Mouse (Mus musculus) mouse trophoblast stem cell (cell line): ENCODE results near the gene Acsf2.

Experiments used
- in situ Hi-C, 2 experiments: fragments of 300-500 bp; cut with MseI, MboI; formaldehyde crosslinking; loops; 2 replicates in 1 of 2; 3 replicates in 1 of 2; pipeline ENCODE4 v1.15.1; 2025

Acsf2 gene

DNA sequence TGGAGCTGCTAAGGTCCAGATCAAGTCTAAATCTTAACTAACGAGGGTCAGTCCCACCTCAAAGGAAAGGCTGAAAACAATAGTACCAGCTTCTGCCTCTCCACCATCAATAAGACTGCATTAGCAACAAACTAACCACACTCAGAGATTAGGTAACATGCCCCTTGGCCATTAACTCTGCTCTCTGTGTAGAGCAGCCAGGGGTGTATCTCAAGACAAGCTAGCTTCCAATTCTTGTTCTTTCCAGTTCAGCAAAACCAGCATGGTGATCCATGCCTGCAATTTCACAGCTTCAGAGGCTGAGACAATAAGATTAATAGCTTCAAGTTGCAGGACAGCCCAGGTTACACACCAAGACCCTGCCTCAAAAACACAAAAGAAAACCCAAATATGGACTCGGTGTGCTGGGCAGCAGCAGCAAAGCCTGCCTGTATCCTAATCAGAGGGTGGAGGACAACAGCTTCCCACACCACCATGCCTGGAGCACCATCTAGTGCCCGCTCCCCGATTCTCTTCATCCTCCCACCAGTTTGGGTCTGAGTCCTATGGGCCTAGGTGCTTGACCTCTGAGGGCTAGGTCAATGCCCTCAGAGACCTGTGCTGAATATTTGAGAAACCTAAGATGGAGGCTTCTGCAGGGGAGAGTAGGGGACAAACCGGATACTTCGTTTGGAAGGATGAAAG, 3.1 kb downstream of the Acsf2 start:
- in situ Hi-C loops = no loop called here

DNA sequence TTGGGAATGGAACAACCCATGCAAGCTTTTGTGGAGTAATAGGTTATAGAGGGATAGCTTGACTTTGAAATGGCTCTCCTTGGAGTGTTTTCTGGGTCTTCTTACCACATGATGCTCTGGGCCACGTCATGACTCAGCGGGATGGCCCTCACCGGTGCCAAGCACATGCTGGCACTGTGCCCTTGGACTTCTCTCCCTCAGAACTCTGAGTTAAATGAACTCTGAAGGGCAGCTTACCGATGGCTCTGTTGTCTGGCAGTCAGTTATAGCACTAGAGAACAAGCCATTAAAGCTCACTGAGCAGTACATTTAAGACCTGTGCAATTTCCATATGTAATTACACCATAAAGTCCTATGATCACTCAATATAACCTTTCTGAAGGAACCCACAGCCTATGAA, 4.4 kb downstream of the Acsf2 start:
- in situ Hi-C loops = no loop called here

DNA sequence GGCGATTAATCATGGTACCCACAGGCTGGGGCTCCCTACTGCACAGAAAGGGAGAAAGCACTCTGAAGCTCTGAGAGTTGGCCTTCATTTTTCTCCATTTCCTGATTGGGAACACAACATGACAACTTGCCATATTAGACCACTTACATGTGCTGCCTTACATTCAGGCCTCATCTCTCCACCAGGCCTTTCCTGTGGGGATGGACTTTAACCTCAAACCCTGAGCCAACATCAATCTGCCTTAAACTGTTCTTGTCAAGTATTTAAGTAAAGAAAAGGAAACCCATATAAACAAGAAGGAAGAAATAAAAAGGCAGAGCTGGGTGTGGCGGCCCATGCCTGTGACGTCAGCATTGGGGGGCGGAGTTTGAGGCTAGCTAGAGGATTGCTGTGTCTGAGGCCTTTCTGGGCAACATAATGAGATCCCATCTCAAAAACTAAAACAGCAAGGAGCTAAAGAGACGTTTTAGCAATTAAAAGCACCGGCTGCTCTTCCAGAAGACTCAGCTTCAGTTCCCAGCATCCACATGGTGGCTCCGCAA, 5.3 kb downstream of the Acsf2 start:
- in situ Hi-C loops = no loop called here

DNA sequence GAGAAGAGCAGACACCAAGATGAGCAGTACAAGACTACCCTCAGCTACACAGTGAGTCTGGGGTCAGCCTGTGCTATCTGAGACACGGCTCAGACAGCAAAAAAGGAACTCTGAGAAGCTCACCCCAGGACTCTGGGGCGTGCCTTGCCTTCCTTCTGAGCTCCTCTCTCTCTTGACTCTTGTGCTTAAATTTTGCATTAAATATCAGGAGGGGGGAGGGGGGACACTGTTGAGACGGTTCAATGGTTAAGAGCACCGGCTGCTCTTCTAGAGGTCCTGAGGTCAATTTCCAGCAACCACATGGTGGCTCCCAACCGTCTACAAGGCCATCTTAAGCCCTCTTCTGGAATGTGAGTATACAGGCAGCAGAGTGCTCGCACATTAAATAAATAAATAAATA, 14.2 kb downstream of the Acsf2 start:
- in situ Hi-C loops = no loop called here

DNA sequence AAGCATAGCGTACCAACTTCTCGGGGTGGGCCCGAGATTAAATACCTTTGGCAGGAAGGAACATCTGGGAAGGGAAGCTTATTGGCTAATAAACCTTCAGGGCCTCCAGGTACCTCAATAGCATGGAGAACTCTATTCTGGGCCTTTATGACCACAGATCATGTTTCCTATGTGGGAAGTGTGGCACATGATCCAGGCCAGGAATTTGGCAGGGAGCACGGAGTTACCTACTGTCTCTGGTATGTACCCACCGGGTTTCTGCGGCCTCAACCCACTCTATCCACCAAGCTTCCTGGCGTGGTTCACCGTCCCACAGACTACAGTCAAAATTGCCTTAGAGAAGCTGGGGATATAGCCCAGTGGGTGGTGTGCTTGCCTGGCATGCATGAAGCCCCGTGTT, 16.6 kb downstream of the Acsf2 start:
- in situ Hi-C loops = no loop called here

DNA sequence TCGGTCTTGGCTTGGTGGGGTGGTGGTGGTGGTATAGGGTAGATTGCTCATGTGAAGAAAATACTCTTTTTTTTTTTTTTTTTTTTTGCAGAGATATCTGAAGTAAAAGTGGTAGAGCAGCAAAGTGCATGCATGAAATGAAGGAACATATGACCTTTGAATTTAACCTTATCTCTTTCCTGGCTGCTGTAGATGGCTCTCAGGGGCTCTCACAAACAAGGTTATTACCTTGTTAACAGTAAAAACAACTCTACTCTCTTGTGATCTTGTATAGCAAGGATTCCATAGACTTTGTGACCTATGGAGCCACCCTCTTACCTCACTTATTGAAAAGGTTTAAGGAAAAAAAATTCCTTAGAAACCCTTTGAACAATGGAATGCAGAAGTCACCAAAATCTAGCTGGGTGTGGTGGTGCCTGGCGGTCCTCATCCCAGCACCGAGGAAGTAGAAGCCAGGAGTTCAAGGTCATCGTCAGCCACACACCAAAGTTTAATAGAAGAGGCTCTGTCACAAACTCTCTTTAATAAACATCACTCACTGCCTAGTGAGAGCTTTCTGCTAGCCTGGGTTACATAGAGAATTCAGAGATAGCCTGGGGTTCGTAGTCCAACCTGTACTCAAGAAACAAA, 21.4 kb downstream of the Acsf2 start:
- in situ Hi-C loops = no loop called here

DNA sequence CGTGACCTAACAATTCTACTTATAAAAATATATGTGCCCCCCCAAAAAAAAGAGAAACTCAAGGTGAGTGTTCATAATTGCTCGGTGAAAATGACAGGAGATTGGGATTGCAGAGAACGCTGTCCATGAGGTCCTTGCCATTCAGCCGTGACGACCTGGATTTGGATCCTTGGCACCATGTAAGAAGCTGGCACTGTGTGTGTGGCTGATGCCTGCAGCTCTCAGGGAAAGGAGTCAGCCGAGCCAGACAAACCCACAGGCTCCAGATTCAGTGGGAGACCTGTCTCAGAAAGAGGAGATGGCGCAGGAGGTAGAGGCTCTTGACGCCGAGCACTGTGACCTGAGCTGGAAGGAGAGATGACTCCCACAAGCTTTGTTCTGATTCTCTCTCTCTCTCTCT, 25.3 kb downstream of the Acsf2 start:
- in situ Hi-C loops = no loop called here

DNA sequence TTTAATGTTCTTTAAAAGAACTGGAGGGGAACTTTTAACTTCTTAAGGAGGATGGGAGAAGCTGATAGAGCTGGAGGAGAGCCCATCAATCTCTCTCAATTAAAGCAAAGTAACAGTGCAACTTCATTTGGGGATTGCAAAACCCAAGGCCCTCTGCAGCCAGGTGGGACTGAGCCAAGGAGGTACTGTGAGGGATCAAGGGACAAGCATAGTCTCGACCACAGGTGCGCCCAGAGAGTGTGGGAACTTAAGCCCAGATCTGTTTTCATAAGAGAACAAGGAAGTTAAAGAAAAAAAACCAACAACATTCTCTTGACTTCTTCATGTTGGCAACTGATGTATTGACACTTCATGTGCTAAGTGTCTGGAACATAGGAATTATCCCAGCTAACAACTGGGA, 26.6 kb downstream of the Acsf2 start:
- in situ Hi-C loops = no loop called here

DNA sequence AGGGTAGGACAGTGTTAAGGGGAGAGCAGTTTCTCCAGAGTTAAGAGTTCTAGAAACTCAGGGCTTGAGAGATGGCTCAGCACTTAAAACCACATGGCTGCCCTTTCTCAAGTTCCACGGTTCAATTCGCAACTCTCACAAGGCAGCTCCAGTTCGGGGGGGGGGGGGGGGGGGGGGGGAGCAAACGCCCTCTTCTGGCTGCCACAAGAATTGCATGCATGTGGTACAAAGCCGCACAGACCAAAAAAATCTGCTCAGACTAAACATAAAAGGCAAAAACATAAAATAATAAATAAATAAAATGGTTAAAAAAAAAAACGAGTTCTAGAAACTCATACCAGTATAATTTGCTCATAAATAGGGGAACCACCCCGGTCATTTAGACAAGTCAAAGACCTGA, 27.1 kb downstream of the Acsf2 start:
- in situ Hi-C loops = no loop called here

DNA sequence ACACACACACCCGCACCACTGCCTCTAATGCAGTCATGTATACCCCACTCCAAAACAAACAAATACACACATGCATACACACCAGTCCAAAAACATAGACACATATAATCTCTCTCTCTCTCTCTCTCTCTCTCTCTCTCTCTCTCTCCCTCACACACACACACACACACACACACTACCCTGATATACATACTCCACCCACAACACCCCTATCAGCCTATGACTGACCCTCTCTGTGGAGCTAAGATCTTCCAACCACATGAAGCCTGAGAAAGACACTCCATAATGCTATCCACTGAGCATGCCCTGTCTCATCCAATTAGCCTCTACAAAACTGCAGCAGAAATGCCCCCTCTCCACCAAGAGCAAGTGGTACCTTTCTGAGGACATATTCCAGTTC, 29.8 kb downstream of the Acsf2 start:
- in situ Hi-C loops = no loop called here

DNA sequence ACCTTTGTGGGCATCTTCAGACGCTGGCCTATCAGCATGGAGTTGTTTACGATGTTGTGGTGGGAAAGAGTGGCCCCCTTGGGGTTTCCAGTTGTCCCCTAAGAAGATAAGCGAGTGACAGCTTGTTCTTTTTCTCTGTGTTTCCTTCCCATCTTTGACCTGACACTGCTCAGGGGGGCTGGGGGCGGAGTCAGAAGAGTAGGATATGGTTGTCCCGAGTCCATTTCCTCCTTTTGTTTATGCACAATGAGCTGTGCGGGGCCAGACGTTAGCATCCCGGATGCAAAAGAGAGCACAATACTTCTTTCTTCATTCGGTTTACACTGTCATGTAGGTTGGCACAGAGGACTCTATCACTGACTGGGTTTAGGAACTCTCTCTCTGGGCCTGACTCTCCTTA, 31.1 kb downstream of the Acsf2 start:
- in situ Hi-C loops = no loop called here

DNA sequence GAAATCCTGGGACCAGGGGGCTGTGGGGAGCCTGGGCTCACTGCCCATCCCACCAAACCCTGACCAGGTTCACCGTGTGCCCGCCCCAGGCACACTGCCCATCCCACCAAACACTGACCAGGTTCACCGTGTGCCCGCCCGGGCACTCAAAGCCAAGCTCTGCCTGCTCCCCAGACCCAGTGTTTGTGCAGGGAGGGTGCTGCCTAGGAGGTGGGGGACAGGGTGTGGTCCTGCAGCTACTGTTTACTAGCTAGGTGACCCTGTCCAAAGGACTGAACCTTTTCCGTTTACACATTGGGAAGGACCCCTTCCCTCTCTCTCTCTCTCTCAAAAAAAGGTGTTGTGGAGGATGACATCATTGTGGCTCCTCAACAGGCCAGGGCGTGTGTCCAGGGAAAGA, 34.3 kb downstream of the Acsf2 start:
- in situ Hi-C loops = no loop called here

DNA sequence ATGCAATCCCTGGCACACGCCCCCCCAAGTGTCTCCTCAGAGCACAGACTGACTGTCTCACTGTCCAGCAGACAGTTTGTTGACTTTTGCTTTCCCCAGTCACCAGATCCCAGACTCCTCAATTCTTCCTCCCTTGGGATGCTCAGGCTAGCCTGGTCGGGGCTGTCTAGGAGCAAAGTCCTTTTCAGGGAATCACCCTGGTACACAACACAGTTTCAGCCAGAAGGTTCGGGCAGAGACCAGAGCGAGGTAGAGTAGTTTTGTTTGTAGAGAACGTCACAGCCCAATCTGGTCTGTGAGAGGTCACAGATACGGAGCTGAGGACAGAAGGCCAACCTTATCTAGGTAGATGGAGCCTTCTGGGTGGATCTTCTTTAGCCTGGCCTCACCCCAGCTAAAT, 35.1 kb downstream of the Acsf2 start:
- in situ Hi-C loops = no loop called here

DNA sequence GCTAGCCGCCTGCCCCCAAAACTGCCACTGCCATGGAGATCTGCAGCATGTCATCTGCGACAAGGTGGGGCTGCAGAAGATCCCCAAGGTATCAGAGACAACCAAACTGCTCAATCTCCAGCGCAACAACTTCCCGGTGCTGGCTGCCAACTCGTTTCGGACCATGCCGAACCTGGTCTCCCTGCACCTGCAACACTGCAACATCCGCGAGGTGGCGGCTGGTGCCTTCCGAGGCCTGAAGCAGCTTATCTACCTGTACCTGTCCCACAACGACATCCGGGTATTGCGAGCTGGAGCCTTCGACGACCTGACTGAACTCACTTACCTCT, 36.6 kb downstream of the Acsf2 start:
- in situ Hi-C loops = no loop called here

DNA sequence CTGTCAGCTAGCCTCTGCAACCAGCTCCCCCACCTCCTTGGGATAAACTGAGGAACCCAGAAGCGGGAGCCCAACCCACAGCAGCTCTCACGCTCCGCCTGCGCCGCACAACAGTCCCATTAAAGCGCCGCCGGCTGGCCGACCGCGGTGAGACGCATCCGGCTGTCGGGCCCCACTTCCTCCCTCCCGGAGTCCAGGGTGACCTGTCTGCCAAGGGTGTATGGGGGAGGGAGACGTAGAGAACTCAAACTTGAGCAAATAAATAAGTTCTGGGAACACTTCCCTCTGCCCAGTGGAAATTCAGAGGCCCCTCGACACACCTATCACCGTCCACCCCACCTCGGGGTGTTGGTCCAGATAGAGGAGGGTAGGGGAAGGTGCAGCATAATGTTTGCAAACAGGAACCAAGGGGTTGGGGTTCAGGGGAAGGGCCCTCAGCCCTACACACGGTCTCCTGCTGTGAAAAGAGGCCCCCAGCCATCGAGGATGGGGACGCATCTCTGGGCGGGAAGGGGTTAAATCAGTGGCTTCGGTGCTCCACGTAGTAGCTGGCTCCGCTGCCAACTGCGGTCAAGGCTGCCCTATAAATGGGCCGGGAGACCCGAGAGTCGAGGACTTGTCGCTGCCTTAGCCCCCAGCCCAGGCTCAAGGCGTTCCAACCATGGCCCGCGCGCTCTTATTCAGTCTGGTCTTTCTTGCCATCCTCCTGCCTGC, 37.1 kb downstream of the Acsf2 start, which contains the start of gene Chad:
Gene Chad, plus strand, starts transcription at position 611 of the 714 bp plus-strand sequence.
- in situ Hi-C loops = no loop called here

DNA sequence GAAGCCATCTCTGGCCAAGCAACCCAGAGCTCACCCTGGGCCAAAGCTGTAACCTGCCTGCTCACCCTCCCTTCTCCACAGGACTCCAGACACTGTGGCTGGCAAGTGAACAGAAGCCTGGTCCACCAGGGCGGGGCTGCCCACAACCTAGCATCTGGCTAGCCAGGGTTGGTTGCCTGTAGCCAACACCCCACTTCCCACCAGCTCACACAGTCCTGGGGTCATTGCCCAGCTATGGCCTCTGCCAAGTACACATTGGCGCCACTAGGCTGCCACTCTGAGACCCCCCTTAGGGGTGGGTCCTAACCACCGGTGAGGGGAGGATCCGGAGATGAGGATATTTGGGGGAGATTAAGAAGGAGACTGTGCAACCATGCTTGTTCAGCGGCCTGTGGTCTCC, 37.9 kb downstream of the Acsf2 start:
- in situ Hi-C loops = no loop called here

DNA sequence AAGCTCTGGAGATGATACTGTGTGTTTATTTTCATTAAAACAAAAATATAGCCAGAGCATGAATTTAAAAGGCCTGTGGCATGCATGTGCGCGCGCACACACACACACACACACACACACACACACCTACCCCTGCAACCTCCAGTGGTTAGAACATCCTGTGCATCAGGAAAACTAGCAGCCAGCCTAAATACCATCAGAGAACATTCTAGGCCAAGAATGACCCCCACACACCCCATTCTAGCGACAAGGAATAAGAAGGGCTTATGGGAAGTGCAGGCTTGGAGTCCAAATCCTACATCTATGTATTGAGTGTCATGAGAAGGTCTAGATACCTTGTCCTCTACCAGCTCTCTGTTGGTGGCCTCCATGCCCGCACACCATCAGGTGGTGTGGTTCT, 38.3 kb downstream of the Acsf2 start:
- in situ Hi-C loops = no loop called here

DNA sequence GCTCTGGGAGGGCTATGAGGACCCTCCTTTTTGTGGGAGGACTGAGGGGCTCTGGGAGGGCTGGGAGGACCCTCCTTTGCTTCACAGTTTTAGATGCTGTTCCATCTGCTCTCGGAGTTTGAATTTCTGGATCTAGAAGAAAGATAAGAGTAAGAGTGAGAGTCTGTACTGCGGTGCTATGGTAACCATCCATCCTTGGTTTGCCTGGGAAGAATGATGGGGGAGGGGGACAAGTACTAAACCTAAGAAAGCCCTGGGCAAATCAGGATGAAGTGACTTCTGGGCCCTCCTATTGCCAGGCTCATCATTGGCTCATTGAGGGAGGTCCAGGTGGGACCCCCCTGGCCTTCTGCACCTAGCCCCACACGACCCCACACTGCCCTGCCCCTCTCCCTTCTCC, 43.4 kb downstream of the Acsf2 start:
- in situ Hi-C loops = no loop called here

DNA sequence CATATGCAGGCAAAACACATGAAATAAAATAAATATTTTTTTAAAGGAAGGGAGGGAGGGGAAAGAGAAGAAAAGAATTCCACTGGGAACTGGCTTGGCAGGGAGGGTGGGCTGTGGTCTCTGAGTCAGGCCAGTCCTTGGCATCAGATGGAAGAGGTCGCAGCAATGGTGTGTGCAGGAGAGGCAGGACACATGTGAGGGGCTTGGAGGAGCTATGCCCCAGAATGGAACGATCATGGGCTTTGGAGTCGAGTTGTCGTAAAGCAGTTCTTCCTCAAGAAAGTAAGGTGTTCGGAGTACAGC, 51.3 kb downstream of the Acsf2 start:
- in situ Hi-C loops = no loop called here

DNA sequence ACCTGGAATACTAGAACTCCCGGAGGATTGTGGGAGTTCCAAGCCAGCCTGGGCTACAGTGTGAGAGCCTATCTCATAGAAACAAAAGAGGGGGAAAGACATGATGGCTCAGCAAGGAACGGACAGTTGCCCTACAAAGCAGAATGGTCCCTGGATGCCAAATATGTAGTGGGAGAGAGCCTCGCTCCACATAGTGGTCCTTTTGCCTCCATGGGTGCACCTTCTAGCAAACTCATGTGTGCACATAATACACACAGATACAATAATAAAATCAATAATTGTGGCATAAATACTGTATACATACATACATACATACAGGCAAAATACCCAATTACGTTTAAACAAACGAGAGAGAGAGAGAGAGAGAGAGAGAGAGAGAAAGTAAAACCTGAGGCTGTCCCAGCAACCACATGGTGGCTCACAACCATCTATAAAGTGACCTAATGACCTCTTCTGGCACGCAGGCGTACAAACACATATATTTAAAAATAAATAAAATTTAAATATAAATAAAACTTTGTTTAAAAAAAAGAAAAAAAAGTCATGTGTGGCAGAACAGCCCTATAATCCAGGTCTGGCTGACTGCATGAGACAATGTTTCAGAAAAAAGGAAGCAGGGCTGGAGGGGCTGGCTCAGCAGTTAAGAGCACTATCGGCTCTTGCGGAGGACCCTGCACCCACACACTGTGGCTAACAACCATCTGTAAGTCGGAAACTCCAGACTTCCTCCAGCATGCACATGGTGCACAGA, 51.8 kb downstream of the Acsf2 start:
- in situ Hi-C loops = no loop called here

DNA sequence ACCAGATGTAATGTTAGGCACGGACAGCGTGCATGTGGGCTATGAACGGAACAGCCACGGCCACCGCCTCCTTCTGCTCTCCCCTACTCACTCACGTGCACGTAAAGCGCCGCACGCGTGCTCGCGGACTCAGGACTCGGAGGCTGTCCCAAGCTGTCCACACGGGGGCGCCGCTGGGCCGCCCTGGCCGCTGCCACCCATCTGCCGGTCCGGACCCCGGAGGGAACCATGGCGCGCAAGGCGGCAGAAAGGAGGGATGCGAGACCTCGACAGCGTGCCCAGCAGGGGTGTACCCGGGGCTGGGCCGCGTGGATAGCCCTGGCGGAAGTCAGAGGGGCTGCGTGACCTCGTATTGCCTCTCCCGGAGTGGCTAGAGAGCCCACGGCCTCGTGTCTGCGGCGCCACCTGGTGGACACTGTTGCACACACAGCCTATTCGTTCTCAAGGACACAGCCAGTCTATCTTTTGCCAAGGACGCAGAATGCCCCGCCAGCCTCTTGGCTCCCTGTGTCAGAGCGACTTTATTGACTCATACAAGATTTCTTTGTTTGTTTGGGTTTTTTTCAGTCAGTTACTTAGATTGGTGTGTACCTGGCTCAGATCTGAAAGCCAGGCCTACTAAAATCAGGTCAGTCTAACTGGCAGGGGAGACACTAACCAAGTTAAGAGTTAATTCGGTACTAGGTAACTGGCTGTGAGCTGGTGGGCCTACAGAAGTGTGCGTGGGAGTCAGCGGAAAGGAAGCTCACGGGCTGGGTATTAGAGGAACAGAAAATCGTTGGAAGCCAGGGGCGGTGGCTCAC, 52.6 kb downstream of the Acsf2 start, which contains the start of gene Rsad1:
Gene Rsad1, minus strand, starts transcription at position 368 of the 803 bp plus-strand sequence.
- in situ Hi-C loops = no loop called here
